Mouse (Mus musculus): Measurements from ENCODE around the gene Alg14. TPM values are rescaled to one million over a fixed set of nuclear protein-coding genes. Genes with fewer than 3 reads are reported as not detected.

The Alg14 gene
- polyA plus RNA-seq, 1 experiment from 2014 or later: 39.2 TPM

DNA sequence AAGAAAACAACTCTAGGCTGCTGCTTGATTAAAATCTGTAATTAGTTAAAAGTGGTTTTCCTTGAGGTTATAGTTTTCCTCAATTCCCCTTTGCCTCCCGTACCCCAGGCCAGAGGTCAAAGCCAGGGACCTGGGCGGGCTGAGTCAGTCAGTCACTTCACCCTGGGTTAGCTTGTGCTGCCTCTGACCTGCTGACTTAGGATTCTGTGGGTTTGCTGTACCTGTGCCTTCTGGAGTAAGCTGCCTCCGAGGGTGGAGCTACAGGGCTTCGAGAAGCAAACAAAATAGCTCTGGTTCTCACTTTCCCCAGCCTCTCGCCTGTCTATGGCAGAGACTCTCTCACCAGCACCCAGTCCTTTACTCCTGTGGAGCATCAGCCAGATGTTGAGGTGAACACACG lies 67.3 kb downstream of the Alg14 start:
- no peak overlapping the region for H3K4me2 ChIP-seq (ENCODE audit: low read length)
- no peaks in the 10 kb centered on the region for H3K9me3 ChIP-seq (replicated peaks; ENCODE audit: control insufficient read depth, low read length, poor library complexity, severe bottlenecking)
- no peaks in the 10 kb centered on the region for H3K27me3 ChIP-seq (ENCODE audit: control insufficient read depth, insufficient read depth, low read depth, low read length)
- no peaks in the 10 kb centered on the region for H3K36me3 ChIP-seq (ENCODE audit: control insufficient read depth, insufficient read depth, low read length)
- 82% methylated on average over 6 of the region's 6 CpGs for WGBS
- no peak for ATAC-seq
- H3K27ac ChIP-seq (ENCODE audit: low read length): no peak overlapping the region
- H3K4me3 ChIP-seq (ENCODE audit: low read depth, low read length): no peak overlapping the region
- no peaks in the 10 kb centered on the region; the same call in none of the 2 replicates for H3K4me1 ChIP-seq (ENCODE audit: control insufficient read depth, insufficient read depth, low read length)
- H3K9ac ChIP-seq (ENCODE audit: low read depth, low read length): no peak overlapping the region

DNA sequence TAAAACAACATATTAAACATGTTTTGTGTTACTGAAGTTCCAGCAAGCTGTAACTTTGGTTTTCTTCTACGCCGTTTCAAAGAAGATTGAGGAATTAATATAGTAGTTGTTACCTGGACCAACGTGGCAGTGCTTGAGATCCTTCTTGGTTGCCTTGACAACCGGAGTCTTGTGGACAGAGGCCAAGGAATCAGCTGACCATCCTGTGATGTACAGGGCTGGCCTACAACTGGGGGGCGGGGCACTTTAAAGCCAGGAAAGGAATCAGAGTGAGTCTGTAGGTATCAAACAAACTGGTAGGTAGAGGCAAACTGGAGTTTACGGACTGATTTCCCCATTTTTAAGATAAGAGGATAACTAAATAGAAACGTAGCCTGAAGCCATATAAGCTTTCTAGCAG lies 67.7 kb downstream of the Alg14 start:
- H3K36me3 ChIP-seq (ENCODE audit: control insufficient read depth, insufficient read depth, low read length): no peaks in the 10 kb centered on the region
- no peak overlapping the region for H3K4me3 ChIP-seq (ENCODE audit: low read depth, low read length)
- no peaks in the 10 kb centered on the region; the same call in none of the 2 replicates for H3K4me1 ChIP-seq (ENCODE audit: control insufficient read depth, insufficient read depth, low read length)
- no peaks in the 10 kb centered on the region for H3K27me3 ChIP-seq (ENCODE audit: control insufficient read depth, insufficient read depth, low read depth, low read length)
- no peak overlapping the region for H3K27ac ChIP-seq (ENCODE audit: low read length)
- no peaks in the 10 kb centered on the region for H3K9me3 ChIP-seq (replicated peaks; ENCODE audit: control insufficient read depth, low read length, poor library complexity, severe bottlenecking)
- no peak overlapping the region for H3K9ac ChIP-seq (ENCODE audit: low read depth, low read length)
- no peak overlapping the region for H3K4me2 ChIP-seq (ENCODE audit: low read length)
- WGBS: 75% methylated on average over 7 of the region's 7 CpGs
- peak; percentile 58; the same call in 1 of the 2 replicates for ATAC-seq

DNA sequence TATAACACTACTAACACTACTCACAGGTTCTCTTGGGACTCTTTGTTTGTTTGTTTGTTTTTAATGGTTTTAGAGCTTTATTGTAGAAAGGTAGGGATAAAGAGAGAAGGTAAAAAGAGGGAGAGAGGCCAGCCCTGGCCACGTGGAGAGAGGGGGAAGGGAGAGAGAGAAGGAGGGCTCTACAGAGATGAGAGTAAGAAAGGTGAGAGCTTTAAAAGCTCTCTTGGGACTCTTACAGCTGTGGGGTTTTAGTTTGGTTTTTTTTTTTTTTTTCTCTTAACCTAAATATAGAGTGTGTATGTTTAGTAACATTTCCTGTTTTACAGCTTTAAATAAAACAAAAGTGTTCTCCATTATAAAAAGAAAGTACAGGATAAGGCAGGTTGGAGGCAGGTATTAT lies 70.4 kb downstream of the Alg14 start:
- H3K9ac ChIP-seq (ENCODE audit: low read depth, low read length): no peak overlapping the region
- WGBS: 58% methylated on average over 1 of the region's 1 CpGs
- H3K27me3 ChIP-seq (ENCODE audit: control insufficient read depth, insufficient read depth, low read depth, low read length): no peaks in the 10 kb centered on the region
- H3K36me3 ChIP-seq (ENCODE audit: control insufficient read depth, insufficient read depth, low read length): no peaks in the 10 kb centered on the region
- H3K4me3 ChIP-seq (ENCODE audit: low read depth, low read length): no peak overlapping the region
- H3K4me2 ChIP-seq (ENCODE audit: low read length): no peak overlapping the region
- H3K9me3 ChIP-seq (replicated peaks; ENCODE audit: control insufficient read depth, low read length, poor library complexity, severe bottlenecking): no peaks in the 10 kb centered on the region
- ATAC-seq: no peak
- H3K4me1 ChIP-seq (ENCODE audit: control insufficient read depth, insufficient read depth, low read length): no peaks in the 10 kb centered on the region; the same call in none of the 2 replicates
- no peak overlapping the region for H3K27ac ChIP-seq (ENCODE audit: low read length)

DNA sequence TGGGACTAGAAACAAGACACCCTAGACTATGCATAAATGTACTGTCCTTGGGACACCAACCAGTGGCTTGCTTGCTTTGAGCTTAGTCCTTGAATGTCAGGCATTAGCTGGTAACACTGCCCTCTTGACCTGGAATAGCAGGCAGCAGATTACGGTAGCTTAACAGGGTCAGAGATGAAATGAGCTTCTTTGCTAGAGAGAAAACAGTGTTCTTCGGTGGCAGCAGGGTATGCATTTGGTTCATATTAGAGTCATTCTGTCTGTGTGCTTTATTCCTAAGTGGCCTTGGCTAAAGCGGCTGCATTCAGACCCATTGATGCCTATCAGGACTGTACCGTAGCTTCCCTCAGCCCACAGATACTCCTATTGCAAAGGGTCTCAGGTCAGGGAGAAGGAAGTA lies 72.8 kb downstream of the Alg14 start:
- no peak for ATAC-seq
- Histone ChIP-seq H3K4me2 (ENCODE audit: low read length) (no peak overlapping the region), H3K27ac (ENCODE audit: low read length) (no peak overlapping the region), H3K4me3 (ENCODE audit: low read depth, low read length) (no peak overlapping the region), H3K9ac (ENCODE audit: low read depth, low read length) (no peak overlapping the region), H3K9me3 (replicated peaks; ENCODE audit: control insufficient read depth, low read length, poor library complexity, severe bottlenecking) (no peaks in the 10 kb centered on the region), H3K27me3 (ENCODE audit: control insufficient read depth, insufficient read depth, low read depth, low read length) (no peaks in the 10 kb centered on the region), H3K36me3 (ENCODE audit: control insufficient read depth, insufficient read depth, low read length) (no peaks in the 10 kb centered on the region), H3K4me1 (ENCODE audit: control insufficient read depth, insufficient read depth, low read length) (no peaks in the 10 kb centered on the region; the same call in none of the 2 replicates)
- WGBS: 64% methylated on average over 4 of the region's 4 CpGs

DNA sequence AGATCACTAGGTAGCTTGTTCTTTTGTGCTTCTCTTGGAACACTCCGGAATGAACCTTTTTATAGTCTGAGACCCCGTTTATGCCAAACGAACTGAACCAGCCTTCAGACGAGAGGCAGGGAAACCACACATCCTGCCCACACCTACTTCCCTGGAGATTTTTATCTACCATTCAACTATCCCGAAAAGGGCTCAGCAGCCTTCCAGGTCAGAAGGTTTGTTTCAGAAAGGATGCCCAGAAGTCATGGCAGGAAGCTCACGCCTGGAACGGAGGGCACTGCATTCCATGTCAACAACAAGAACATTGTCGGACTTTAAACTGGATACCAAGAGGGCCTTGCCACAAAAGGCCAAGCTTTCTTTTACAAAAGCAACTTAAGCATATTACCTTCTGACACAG lies 73.6 kb downstream of the Alg14 start:
- no peaks in the 10 kb centered on the region for H3K36me3 ChIP-seq (ENCODE audit: control insufficient read depth, insufficient read depth, low read length)
- no peak for ATAC-seq
- H3K27me3 ChIP-seq (ENCODE audit: control insufficient read depth, insufficient read depth, low read depth, low read length): no peaks in the 10 kb centered on the region
- 75% methylated on average over 8 of the region's 8 CpGs for WGBS
- H3K9me3 ChIP-seq (replicated peaks; ENCODE audit: control insufficient read depth, low read length, poor library complexity, severe bottlenecking): no peaks in the 10 kb centered on the region
- H3K9ac ChIP-seq (ENCODE audit: low read depth, low read length): no peak overlapping the region
- H3K4me2 ChIP-seq (ENCODE audit: low read length): no peak overlapping the region
- H3K4me1 ChIP-seq (ENCODE audit: control insufficient read depth, insufficient read depth, low read length): no peaks in the 10 kb centered on the region
- no peak overlapping the region for H3K4me3 ChIP-seq (ENCODE audit: low read depth, low read length)
- no peak overlapping the region for H3K27ac ChIP-seq (ENCODE audit: low read length)

DNA sequence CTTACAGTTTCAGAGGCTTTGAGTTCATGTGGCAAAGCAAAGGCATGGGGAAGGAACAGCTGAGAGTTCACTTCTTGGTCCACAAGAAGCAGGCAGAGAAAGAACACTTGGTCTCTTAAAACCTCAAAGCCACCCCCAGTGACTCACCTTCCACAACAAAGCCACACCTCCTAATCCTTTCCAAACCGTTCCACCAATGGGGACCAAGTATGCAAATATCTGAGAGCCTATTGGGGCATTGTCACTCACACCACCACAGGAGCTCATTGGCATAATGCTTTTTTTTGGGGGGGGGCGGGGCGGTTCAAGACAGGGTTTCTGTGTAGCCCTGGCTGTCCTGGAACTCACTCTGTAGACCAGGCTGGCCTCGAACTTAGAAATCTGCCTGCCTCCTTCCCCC lies 77.0 kb downstream of the Alg14 start:
- Histone ChIP-seq H3K27ac (ENCODE audit: low read length) (no peak overlapping the region), H3K4me2 (ENCODE audit: low read length) (no peak overlapping the region), H3K36me3 (ENCODE audit: control insufficient read depth, insufficient read depth, low read length) (no peaks in the 10 kb centered on the region), H3K9ac (ENCODE audit: low read depth, low read length) (no peak overlapping the region), H3K4me1 (ENCODE audit: control insufficient read depth, insufficient read depth, low read length) (no peaks in the 10 kb centered on the region), H3K9me3 (replicated peaks; ENCODE audit: control insufficient read depth, low read length, poor library complexity, severe bottlenecking) (no peaks in the 10 kb centered on the region), H3K4me3 (ENCODE audit: low read depth, low read length) (no peak overlapping the region), H3K27me3 (ENCODE audit: control insufficient read depth, insufficient read depth, low read depth, low read length) (no peaks in the 10 kb centered on the region)
- 91% methylated on average over 3 of the region's 4 CpGs for WGBS
- ATAC-seq: no peak

DNA sequence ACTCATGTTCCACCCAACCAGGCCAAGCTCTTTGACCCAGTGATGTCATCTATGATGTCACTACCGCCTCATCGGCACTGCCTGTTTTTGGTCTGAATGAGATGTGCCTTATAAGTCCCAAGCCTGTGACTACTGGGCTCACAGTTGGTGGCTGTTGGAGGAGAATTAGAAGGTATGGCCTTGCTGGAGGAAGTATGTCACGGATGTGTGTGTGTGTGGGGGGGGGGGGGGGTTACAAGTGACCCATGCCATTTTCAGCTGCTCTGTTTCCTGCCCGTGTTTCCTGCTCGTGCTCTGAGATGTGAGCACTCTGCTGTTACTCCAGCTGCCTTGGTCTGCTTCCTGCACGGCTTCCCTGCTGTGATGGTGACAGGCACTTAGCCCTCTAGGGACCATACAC lies 77.9 kb downstream of the Alg14 start:
- ATAC-seq: no peak
- H3K4me1 ChIP-seq (ENCODE audit: control insufficient read depth, insufficient read depth, low read length): no peaks in the 10 kb centered on the region
- 82% methylated on average over 6 of the region's 6 CpGs for WGBS

DNA sequence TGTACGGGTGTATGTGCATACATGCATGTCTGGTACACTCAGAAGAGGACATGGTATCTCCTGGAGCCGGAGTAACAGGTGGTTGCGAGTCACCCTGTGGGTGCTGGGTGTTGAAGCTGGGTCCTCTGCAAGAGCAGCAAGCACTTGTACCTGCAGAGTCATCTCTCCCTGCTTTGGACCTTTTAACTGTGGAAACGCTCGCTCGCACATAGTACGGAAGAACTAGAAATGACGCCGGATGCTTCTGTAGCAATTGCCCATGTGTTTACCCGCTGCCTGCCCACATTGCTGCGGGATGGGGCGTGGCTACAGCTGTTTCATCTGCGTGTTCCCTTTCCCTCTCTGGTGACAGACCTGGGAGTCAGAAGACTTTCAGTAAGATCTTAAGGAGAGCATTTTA lies 78.7 kb downstream of the Alg14 start:
- Histone ChIP-seq H3K4me2 (ENCODE audit: low read length) (no peak overlapping the region), H3K9me3 (replicated peaks; ENCODE audit: control insufficient read depth, low read length, poor library complexity, severe bottlenecking) (no peaks in the 10 kb centered on the region), H3K4me3 (ENCODE audit: low read depth, low read length) (no peak overlapping the region), H3K9ac (ENCODE audit: low read depth, low read length) (no peak overlapping the region), H3K27ac (ENCODE audit: low read length) (no peak overlapping the region), H3K27me3 (ENCODE audit: control insufficient read depth, insufficient read depth, low read depth, low read length) (no peaks in the 10 kb centered on the region), H3K4me1 (ENCODE audit: control insufficient read depth, insufficient read depth, low read length) (no peaks in the 10 kb centered on the region), H3K36me3 (ENCODE audit: control insufficient read depth, insufficient read depth, low read length) (no peaks in the 10 kb centered on the region)
- WGBS: 91% methylated on average over 13 of the region's 13 CpGs
- ATAC-seq: no peak

More for the DNA sequence above, 77.9 kb downstream of the Alg14 start:
- no peaks in the 10 kb centered on the region for H3K9me3 ChIP-seq (replicated peaks; ENCODE audit: control insufficient read depth, low read length, poor library complexity, severe bottlenecking)
- H3K27ac ChIP-seq (ENCODE audit: low read length): no peak overlapping the region
- H3K27me3 ChIP-seq (ENCODE audit: control insufficient read depth, insufficient read depth, low read depth, low read length): no peaks in the 10 kb centered on the region
- H3K4me2 ChIP-seq (ENCODE audit: low read length): no peak overlapping the region
- H3K36me3 ChIP-seq (ENCODE audit: control insufficient read depth, insufficient read depth, low read length): no peaks in the 10 kb centered on the region
- H3K4me3 ChIP-seq (ENCODE audit: low read depth, low read length): no peak overlapping the region
- no peak overlapping the region for H3K9ac ChIP-seq (ENCODE audit: low read depth, low read length)

DNA sequence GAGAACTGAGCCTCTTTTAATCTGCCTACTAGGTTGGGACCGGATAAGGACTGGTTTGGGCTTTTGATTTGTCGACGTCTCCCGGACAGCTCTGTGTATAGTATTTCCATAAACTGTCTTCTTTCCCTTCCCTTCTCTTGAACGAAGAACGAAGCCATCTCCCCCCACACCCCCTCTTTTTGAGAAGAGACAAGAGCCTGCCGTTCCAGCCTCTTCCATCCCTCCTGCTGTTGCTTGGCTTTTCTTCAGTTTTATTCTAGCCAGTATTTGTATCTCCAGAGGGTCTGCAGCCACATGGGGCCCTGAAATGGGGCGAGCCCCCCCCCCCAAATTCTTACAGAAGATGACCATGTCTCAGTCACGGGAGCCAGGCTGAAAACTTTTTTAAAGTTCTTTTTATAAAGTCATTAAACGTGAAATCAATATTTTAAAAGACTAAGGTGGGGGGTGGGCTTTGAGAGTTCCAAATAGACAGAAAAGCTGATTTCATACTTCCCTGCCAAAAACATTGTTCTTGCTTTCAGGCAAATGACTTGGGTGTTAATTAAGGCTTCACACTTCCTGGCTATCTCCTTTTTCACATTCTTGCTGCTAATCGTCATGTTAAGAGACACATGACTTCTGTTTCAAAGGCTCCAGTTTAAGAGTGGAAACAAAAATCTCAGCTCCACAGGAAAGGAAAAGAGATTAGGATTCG lies 79.4 kb downstream of the Alg14 start:
- Histone ChIP-seq H3K27ac (ENCODE audit: low read length) (no peak overlapping the region), H3K9me3 (replicated peaks; ENCODE audit: control insufficient read depth, low read length, poor library complexity, severe bottlenecking) (no peaks in the 10 kb centered on the region), H3K4me1 (ENCODE audit: control insufficient read depth, insufficient read depth, low read length) (no peaks in the 10 kb centered on the region), H3K27me3 (ENCODE audit: control insufficient read depth, insufficient read depth, low read depth, low read length) (no peaks in the 10 kb centered on the region), H3K4me2 (ENCODE audit: low read length) (no peak overlapping the region), H3K4me3 (ENCODE audit: low read depth, low read length) (no peak overlapping the region), H3K9ac (ENCODE audit: low read depth, low read length) (no peak overlapping the region), H3K36me3 (ENCODE audit: control insufficient read depth, insufficient read depth, low read length) (no peaks in the 10 kb centered on the region)
- 48% methylated on average over 12 of the region's 12 CpGs for WGBS
- no peak for ATAC-seq
